Mouse (Mus musculus): ENCODE measurements around the gene Mindy4. TPM values are rescaled to one million over a fixed set of nuclear protein-coding genes. Genes with fewer than 3 reads are reported as not detected.
A peak's percentile ranks its signal among the peaks of the same experiment; 100 is the strongest.

Gene Mindy4
- polyA plus RNA-seq, 1 experiment from 2014 or later, result 2.1 TPM

GRCm38 (mm10) chr6:55319585-55320551 is 116.7 kb downstream of the Mindy4 start:
- peak overlapping the region; percentile 83 for H3K27ac ChIP-seq
- H3K9me3 ChIP-seq (replicated peaks), result no peaks in the 10 kb centered on the region
- 75% methylated on average over 14 of the region's 14 CpGs for WGBS (ENCODE audit: insufficient replicate concordance)
- H3K4me3 ChIP-seq, result no peak overlapping the region
- H3K4me1 ChIP-seq, result peaks cover 64% of the 10 kb centered on the region
- no peaks in the 10 kb centered on the region for H3K27me3 ChIP-seq (replicated peaks)
- no peaks in the 10 kb centered on the region for H3K36me3 ChIP-seq
- ATAC-seq, result no peak
- H3K4me2 ChIP-seq, result no peak overlapping the region
- no peak overlapping the region for H3K9ac ChIP-seq

- 24% methylated on average over 4 of the region's 4 CpGs for WGBS (ENCODE audit: insufficient replicate concordance)
- ATAC-seq, result peak; percentile 66
- Histone ChIP-seq H3K4me3 (no peak overlapping the region), H3K9me3 (replicated peaks) (no peaks in the 10 kb centered on the region), H3K36me3 (no peaks in the 10 kb centered on the region), H3K27me3 (replicated peaks) (no peaks in the 10 kb centered on the region), H3K4me2 (peak overlapping the region; percentile 50), H3K4me1 (peaks cover 74% of the 10 kb centered on the region), H3K27ac (peak overlapping the region; percentile 83), H3K9ac (peak overlapping the region; percentile 19; the same call in 1 of the 2 replicates)
These were observed 117.7 kb downstream of the Mindy4 start for GRCm38 (mm10) chr6:55320894-55321293.

GRCm38 (mm10) chr6:55321518-55321917 is 118.3 kb downstream of the Mindy4 start:
- Histone ChIP-seq H3K27ac (peak overlapping the region; percentile 83), H3K4me3 (no peak overlapping the region)
- ATAC-seq, result peak; percentile 72

GRCm38 (mm10) chr6:55322980-55323379 is 119.8 kb downstream of the Mindy4 start:
- ATAC-seq, result peak; percentile 52
- Histone ChIP-seq H3K4me1 (peaks cover 95% of the 10 kb centered on the region), H3K4me2 (peak overlapping the region; percentile 63), H3K4me3 (no peak overlapping the region), H3K27ac (peak overlapping the region; percentile 90), H3K9me3 (replicated peaks) (no peaks in the 10 kb centered on the region), H3K27me3 (replicated peaks) (no peaks in the 10 kb centered on the region), H3K36me3 (no peaks in the 10 kb centered on the region), H3K9ac (peak overlapping the region; percentile 48; the same call in 1 of the 2 replicates)
- WGBS (ENCODE audit: insufficient replicate concordance), result 50% methylated on average over 2 of the region's 2 CpGs

More at GRCm38 (mm10) chr6:55321518-55321917, 118.3 kb downstream of the Mindy4 start:
- WGBS (ENCODE audit: insufficient replicate concordance), result 49% methylated on average over 6 of the region's 6 CpGs
- Histone ChIP-seq H3K9me3 (replicated peaks) (no peaks in the 10 kb centered on the region), H3K36me3 (no peaks in the 10 kb centered on the region), H3K9ac (peak overlapping the region; percentile 19; the same call in 1 of the 2 replicates), H3K27me3 (replicated peaks) (no peaks in the 10 kb centered on the region), H3K4me1 (peaks cover 80% of the 10 kb centered on the region), H3K4me2 (peak overlapping the region; percentile 50)

- Histone ChIP-seq H3K36me3 (no peaks in the 10 kb centered on the region), H3K27me3 (replicated peaks) (no peaks in the 10 kb centered on the region), H3K27ac (peak overlapping the region; percentile 90), H3K9ac (peak overlapping the region; percentile 50), H3K4me1 (peaks cover 94% of the 10 kb centered on the region), H3K4me3 (peak overlapping the region; percentile 18), H3K9me3 (replicated peaks) (no peaks in the 10 kb centered on the region), H3K4me2 (peak overlapping the region; percentile 63)
- peak; percentile 72 for ATAC-seq
- 22% methylated on average over 17 of the region's 17 CpGs for WGBS (ENCODE audit: insufficient replicate concordance)
These were observed 120.9 kb downstream of the Mindy4 start for GRCm38 (mm10) chr6:55323908-55324634.

GRCm38 (mm10) chr6:55324785-55325184 is 121.6 kb downstream of the Mindy4 start:
- peak overlapping the region; percentile 63 for H3K4me2 ChIP-seq
- ATAC-seq, result no peak
- peak overlapping the region; percentile 90 for H3K27ac ChIP-seq
- no peaks in the 10 kb centered on the region for H3K9me3 ChIP-seq (replicated peaks)
- no peaks in the 10 kb centered on the region for H3K36me3 ChIP-seq
- H3K27me3 ChIP-seq (replicated peaks), result no peaks in the 10 kb centered on the region
- 35% methylated on average over 1 of the region's 1 CpGs for WGBS (ENCODE audit: insufficient replicate concordance)
- H3K4me3 ChIP-seq, result no peak overlapping the region
- H3K9ac ChIP-seq, result peak overlapping the region; percentile 50; the same call in 1 of the 2 replicates
- H3K4me1 ChIP-seq, result peaks cover 87% of the 10 kb centered on the region

GRCm38 (mm10) chr6:55326299-55326698 is 123.1 kb downstream of the Mindy4 start:
- 7% methylated on average over 4 of the region's 4 CpGs for WGBS (ENCODE audit: insufficient replicate concordance)
- H3K9me3 ChIP-seq (replicated peaks), result no peaks in the 10 kb centered on the region
- no peak overlapping the region for H3K4me3 ChIP-seq
- H3K4me1 ChIP-seq, result peaks cover 81% of the 10 kb centered on the region
- H3K27me3 ChIP-seq (replicated peaks), result 0 out of 2 replicates have a peak, but pooled peaks cover 5% of the 10 kb centered on the region
- ATAC-seq, result peak; percentile 9
- H3K4me2 ChIP-seq, result peak overlapping the region; percentile 24; the same call in 1 of the 2 replicates
- 0 out of 2 replicates have a peak overlapping the region, but pooled peaks have one; percentile 20 for H3K27ac ChIP-seq
- no peak overlapping the region for H3K9ac ChIP-seq
- no peaks in the 10 kb centered on the region for H3K36me3 ChIP-seq

- 0 out of 2 replicates have a peak, but pooled peaks cover 5% of the 10 kb centered on the region for H3K27me3 ChIP-seq (replicated peaks)
- peaks cover 80% of the 10 kb centered on the region for H3K4me1 ChIP-seq
- H3K9ac ChIP-seq, result no peak overlapping the region
- H3K36me3 ChIP-seq, result no peaks in the 10 kb centered on the region
- H3K4me3 ChIP-seq, result no peak overlapping the region
- H3K27ac ChIP-seq, result no peak overlapping the region
- no peak for ATAC-seq
- WGBS (ENCODE audit: insufficient replicate concordance), result 52% methylated on average over 13 of the region's 13 CpGs
- H3K4me2 ChIP-seq, result no peak overlapping the region
- no peaks in the 10 kb centered on the region for H3K9me3 ChIP-seq (replicated peaks)
These were observed 124.1 kb downstream of the Mindy4 start for GRCm38 (mm10) chr6:55327326-55327725.

- ATAC-seq, result no peak
- Histone ChIP-seq H3K36me3 (no peaks in the 10 kb centered on the region), H3K27me3 (replicated peaks) (peaks cover 13% of the 10 kb centered on the region), H3K27ac (no peak overlapping the region), H3K4me1 (peaks cover 72% of the 10 kb centered on the region), H3K4me3 (no peak overlapping the region), H3K9me3 (replicated peaks) (no peaks in the 10 kb centered on the region), H3K4me2 (no peak overlapping the region), H3K9ac (no peak overlapping the region)
- 53% methylated on average over 4 of the region's 4 CpGs for WGBS (ENCODE audit: insufficient replicate concordance)
These were observed 125.0 kb downstream of the Mindy4 start for GRCm38 (mm10) chr6:55328179-55328578.

- H3K4me1 ChIP-seq, result peaks cover 63% of the 10 kb centered on the region
- ATAC-seq, result no peak
These were observed 128.1 kb downstream of the Mindy4 start for GRCm38 (mm10) chr6:55331315-55331714.

GRCm38 (mm10) chr6:55332100-55332772 is 129.1 kb downstream of the Mindy4 start:
- 51% methylated on average over 5 of the region's 5 CpGs for whole genome bisulfite sequencing (ENCODE audit: insufficient replicate concordance)
- Histone ChIP-seq H3K4me3 (no peak overlapping the region), H3K4me1 (peaks cover 63% of the 10 kb centered on the region), H3K9me3 (replicated peaks) (no peaks in the 10 kb centered on the region), H3K27me3 (replicated peaks) (peaks cover 14% of the 10 kb centered on the region), H3K36me3 (no peaks in the 10 kb centered on the region), H3K4me2 (no peak overlapping the region), H3K27ac (no peak overlapping the region), H3K9ac (no peak overlapping the region)
- no peak for ATAC-seq

More at GRCm38 (mm10) chr6:55331315-55331714, 128.1 kb downstream of the Mindy4 start:
- peaks cover 14% of the 10 kb centered on the region for H3K27me3 ChIP-seq (replicated peaks)
- no peak overlapping the region for H3K4me2 ChIP-seq
- no peak overlapping the region for H3K9ac ChIP-seq
- WGBS (ENCODE audit: insufficient replicate concordance), result 38% methylated on average over 6 of the region's 6 CpGs
- no peaks in the 10 kb centered on the region for H3K36me3 ChIP-seq
- no peak overlapping the region for H3K27ac ChIP-seq
- H3K9me3 ChIP-seq (replicated peaks), result no peaks in the 10 kb centered on the region
- no peak overlapping the region for H3K4me3 ChIP-seq
